Mouse (Mus musculus) layer of hippocampus, adult 18-20 months (tissue): ENCODE data around the gene Vmn1r51. TPM values are rescaled to one million over a fixed set of nuclear protein-coding genes. Genes with fewer than 3 reads are reported as not detected.
"Not testable (repeated sequence)": the region's sequence is repeated elsewhere in the genome, so short reads cannot be mapped to it uniquely, and the experiment has no call there.

Experiments used
- DNase-seq, 2 experiments: peaks; one replicate each; pipeline ENCODE4 v3.0.0; 2022; ENCODE audit warnings: low spot score in 2 of 2
- long read RNA-seq: library from polyadenylated mRNA; stranded (forward); transcript quantifications from one replicate; pipeline ENCODE4 v2.0.0, GENCODE M21; 2021
- total RNA-seq, 2 experiments: library from RNA; stranded (reverse); gene quantifications; 2 replicates each; pipeline ENCODE4 v1.2.3; 2021

The Vmn1r51 gene
- total RNA-seq, result not detected
- long read RNA-seq, result 0 reads

- DNase-seq, result not testable (repeated sequence)
Measured at GRCm38 (mm10) chr6:90122296-90122695, at the start of gene Vmn1r51. Gene Vmn1r51, plus strand, starts transcription at chr6:90122596.

- no peak for DNase-seq
Measured at GRCm38 (mm10) chr6:90078406-90078805, 44.0 kb upstream of the Vmn1r51 start, which contains the start of gene Vmn1r49. Gene Vmn1r49, minus strand, starts transcription at chr6:90078506.

GRCm38 (mm10) chr6:90100566-90100965 is 21.8 kb upstream of the Vmn1r51 start:
- no peak for DNase-seq

- no peak for DNase-seq
Measured at GRCm38 (mm10) chr6:90101130-90101529, 21.3 kb upstream of the Vmn1r51 start, which contains the start of gene Vmn1r50. Gene Vmn1r50, plus strand, starts transcription at chr6:90101430.

GRCm38 (mm10) chr6:90160139-90160538 is 37.7 kb downstream of the Vmn1r51 start:
- no peak for DNase-seq

- no peak for DNase-seq
Measured at GRCm38 (mm10) chr6:90174508-90174907, 52.1 kb downstream of the Vmn1r51 start, which contains the start of gene Vmn1r52. Gene Vmn1r52, plus strand, starts transcription at chr6:90174808.

Other genes with a start within 250 kb of the Vmn1r51 start
- gene Vmn1r42, start 246.2 kb upstream of the Vmn1r51 start, total RNA-seq, result not detected
- not detected for gene Vmn1r43, start 246.2 kb upstream of the Vmn1r51 start, total RNA-seq
- gene Vmn1r44, start 238.9 kb upstream of the Vmn1r51 start, total RNA-seq, result not detected
- gene Vmn1r45, start 182.0 kb upstream of the Vmn1r51 start, total RNA-seq, result not detected
- not detected for gene Vmn1r46, start 153.3 kb upstream of the Vmn1r51 start, total RNA-seq
- not detected for gene Vmn1r47, start 106.4 kb upstream of the Vmn1r51 start, total RNA-seq
- not detected for gene Vmn1r48, start 85.8 kb upstream of the Vmn1r51 start, total RNA-seq
- not detected for gene Vmn1r49, start 44.1 kb upstream of the Vmn1r51 start, total RNA-seq
- not detected for gene Vmn1r50, start 21.2 kb upstream of the Vmn1r51 start, total RNA-seq
- not detected for gene Vmn1r52, start 52.2 kb downstream of the Vmn1r51 start, total RNA-seq
- gene V1ra8, start 80.2 kb downstream of the Vmn1r51 start, total RNA-seq, result not detected
- gene Vmn1r53, start 101.8 kb downstream of the Vmn1r51 start, total RNA-seq, result not detected
- gene Vmn1r54, start 123.7 kb downstream of the Vmn1r51 start, total RNA-seq, result not detected
- not detected for gene BC048671, start 178.6 kb downstream of the Vmn1r51 start, total RNA-seq
- gene Chst13, start 202.6 kb downstream of the Vmn1r51 start, total RNA-seq, result not detected
- not detected for gene Uroc1, start 210.7 kb downstream of the Vmn1r51 start, total RNA-seq
- 10 to 100 TPM; 28.4 to 28.5 TPM for gene Zxdc, start 246.9 kb downstream of the Vmn1r51 start, total RNA-seq